Mouse (Mus musculus) liver, adult 2 months (tissue): Measurements from ENCODE around the gene Ccn2.

ENCODE experiments used
- CTCF ChIP-seq: fragments of 200-500 bp; IDR thresholded peaks from 2 replicates; pipeline ENCODE4 v1.5.1; 2011; ENCODE audit warnings: low read depth, low read length, control low read depth
- POLR2A ChIP-seq: fragments of 200-500 bp; IDR thresholded peaks from 2 replicates; pipeline ENCODE4 v1.6.1; 2011; ENCODE audit warnings: low read length, control low read depth; ENCODE audit not compliant: insufficient read depth; ENCODE audit errors: extremely low read depth

DNA sequence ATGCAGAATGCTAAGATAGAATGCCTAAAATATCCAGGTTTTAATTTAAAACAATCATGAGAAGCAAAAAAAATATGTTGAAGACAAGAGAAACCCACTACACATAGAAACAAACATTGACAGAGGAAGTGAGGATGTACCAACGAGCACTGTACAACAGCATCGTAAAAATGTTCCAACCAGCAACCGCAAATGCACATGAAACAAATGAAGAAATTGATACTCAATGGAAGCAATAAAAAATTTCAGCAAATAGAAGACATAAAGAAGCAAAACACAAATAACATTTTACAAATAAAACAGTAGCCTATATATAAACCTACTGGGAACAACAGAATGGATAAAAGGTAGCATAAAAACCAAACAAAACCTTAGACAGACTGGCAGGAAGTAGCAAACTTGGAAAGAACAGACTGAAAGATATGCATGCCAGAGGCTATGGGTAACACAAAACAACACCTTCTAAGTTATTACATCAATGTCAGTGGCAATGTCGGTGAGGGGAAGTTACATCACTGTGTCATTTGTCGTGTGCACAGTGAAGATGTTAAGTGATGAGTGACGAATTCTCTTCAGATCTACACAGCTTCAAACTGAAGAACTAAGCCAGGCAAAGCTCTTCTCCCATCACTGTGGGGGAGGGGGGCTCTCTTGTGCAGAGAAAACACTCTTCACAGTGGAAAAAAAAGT lies 45.1 kb downstream of the Ccn2 start:
- TF ChIP-seq CTCF (no peak), POLR2A (no peak)
